Mouse (Mus musculus) left cerebral cortex, postnatal 25 days (tissue): ENCODE results near the gene Tmeff2. TPM values are rescaled to one million over a fixed set of nuclear protein-coding genes. Genes with fewer than 3 reads are reported as not detected.

Experiments
- DNase-seq, 2 experiments: peaks; one replicate each; pipeline ENCODE4 v3.0.0; 2022; ENCODE audit warnings: low spot score in 2 of 2, mixed read lengths in 1 of 2
- intact Hi-C: fragments of 180-260 bp; cut with DNase I; formaldehyde crosslinking; loops from one replicate; pipeline ENCODE4 v1.15.1; 2025
- total RNA-seq, 2 experiments: library from RNA; stranded (reverse); gene quantifications; 2 replicates each; pipeline ENCODE4 v1.2.3; 2021

The Tmeff2 gene
- total RNA-seq, 2 experiments from 2014 or later = 49.4 to 52.2 TPM

DNA sequence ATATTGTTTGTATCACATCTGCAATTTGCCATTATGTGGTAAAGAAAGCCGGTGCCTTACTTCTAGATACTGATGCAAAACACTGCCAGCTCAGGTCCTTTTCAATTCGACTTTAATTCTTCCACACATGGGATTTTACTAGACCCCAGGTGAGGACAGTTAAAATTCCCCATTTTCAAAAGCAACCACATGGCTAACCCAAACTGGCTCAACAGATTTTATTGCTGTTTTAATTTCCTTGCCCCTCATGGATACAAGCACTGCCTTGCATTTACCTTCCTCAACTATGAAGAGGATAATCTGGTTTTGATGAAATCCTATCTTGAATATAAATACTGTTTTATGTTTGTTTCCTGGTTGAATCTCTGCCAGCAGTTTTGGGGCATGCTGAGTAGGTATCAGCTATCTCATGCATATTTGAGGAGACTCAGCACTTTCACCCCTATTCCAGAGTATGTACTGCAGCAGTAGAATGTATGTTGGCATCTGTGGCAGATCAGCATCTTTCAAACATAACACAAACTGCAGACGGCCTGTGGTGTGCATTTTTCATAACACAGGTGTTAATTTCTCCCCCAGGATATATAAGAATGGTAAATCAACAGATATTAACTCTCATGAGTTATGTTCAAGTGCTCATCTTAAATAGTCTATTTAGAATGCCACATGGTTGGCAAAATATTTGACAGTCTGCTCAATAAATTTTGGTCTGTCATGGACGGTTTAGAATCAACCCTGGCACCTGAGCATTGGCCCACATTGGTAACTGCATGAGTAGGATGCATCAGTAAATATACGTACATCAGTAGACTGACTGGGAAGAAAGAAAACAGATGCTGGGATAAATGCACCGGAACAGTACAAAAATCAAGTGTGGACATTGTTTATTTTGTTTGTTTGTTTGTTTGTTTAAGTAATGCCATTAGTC lies 72.3 kb downstream of the Tmeff2 start:
- no peak for DNase-seq
- intact Hi-C loops = no loop called here

DNA sequence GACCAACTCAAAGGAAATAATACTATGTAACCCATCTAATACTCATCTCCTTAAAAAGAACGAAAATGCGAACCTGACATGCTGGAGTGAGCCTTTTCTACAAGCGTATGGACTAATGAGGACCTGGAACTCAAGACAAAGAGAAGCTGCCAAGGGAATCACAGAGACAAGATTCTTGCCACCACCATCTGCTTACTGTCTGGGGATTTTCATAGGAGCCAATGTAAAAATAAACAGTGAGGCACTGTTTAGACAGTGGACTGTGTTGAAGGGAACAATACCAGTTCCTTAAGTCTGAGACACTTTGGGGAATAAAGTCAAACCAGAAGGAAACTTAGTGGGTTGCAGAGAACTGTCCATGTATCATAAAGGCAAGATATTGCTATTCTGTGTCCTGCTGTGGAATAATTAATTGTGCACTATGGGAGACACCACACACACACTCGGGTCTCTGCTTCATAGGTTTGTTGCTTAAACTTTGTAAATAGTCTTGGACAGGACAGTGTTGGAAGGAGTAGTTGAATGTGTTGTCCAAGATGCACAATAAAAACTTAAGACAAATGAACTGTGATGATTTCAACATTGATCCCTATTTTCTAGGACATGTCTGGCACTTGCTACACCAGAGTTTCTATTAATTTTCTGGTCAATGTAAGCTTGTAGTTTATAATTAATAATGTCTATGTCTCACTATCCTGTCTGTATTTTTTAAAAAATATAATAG lies 79.1 kb downstream of the Tmeff2 start:
- DNase-seq = peak in 1 of 2 experiments; percentile 55
- intact Hi-C loops = loop anchor here (2.0 to 5.0 kb wide), 2 partner anchors 137 to 218 kb away; no protein-coding TSS in a partner anchor

DNA sequence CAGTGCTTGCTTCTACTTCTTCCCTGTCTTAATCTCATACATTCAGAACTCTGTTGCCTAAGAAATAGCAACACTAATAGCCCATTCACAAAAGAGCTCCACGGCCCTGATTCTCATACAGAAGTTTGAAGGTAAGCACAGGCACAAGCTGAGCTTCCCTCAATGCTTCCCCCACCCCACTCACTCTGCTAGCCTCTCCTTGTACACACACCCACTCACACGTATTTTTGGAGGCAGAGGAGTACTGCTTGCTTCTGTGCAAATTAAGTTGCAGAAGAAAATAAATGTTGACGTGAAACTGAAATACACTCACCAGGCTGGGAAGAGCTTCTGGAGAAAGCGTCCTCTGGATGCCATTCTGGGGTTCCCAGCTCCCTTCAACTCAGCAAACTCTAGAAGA lies 80.1 kb downstream of the Tmeff2 start:
- intact Hi-C loops = loop anchor here (2.0 to 5.0 kb wide), 2 partner anchors 136 to 217 kb away; no protein-coding TSS in a partner anchor

DNA sequence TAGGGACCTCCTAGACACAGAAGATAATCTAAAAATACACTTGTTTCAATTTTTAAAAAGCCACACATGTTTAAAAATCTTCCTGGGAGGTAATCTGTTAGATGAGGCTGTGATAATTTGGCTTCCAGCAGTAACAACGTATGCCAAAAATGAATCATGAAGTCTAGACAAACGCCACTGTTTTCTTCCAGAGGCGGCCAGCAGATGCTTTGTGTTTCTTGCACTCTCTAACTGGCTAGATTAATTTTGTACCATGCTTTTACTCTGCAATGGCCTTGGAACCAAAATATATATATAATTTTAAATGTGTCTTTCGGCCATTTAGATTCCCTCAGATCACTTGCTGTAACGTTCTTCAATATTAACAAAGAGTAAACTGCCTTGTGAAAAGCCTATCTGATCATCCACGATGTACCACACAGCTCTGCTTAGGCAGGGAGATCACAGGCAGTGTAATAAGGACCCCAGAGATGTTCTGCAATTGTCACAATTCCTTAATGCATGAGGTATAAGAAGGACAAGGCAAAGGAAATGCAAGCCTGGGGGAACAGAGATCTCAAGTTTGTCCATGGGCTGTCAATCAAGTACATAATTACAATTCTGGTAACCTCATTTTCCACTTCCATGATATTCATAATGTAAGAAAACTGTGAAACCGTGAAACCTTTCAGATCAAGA lies 80.8 kb downstream of the Tmeff2 start:
- intact Hi-C loops = loop anchor here (2.0 to 5.0 kb wide), 2 partner anchors 136 to 216 kb away; no protein-coding TSS in a partner anchor
- DNase-seq = peak in 1 of 2 experiments; percentile 55

More for the DNA sequence above, 80.1 kb downstream of the Tmeff2 start:
- peak; percentile 69 to 93 for DNase-seq

DNA sequence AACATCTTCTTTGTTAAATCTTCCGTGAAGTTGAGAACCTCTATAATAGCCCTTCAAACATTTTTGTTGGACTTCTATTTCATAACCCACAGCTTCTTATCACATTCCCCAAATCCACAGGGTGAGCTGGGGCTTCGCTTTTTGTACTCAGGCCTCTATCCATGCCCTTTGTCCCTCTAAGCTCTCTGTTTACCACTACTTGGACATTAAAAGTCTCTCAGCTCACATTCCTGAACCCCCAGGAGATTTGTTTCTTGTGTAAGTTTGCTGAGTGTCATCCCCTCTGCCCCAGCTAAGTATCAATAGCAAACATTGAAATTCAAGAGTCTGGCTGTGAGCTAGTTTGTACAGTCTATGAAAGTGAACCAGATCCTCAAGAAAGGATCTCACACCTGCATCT lies 90.2 kb downstream of the Tmeff2 start:
- no peak for DNase-seq
- intact Hi-C loops = no loop called here

DNA sequence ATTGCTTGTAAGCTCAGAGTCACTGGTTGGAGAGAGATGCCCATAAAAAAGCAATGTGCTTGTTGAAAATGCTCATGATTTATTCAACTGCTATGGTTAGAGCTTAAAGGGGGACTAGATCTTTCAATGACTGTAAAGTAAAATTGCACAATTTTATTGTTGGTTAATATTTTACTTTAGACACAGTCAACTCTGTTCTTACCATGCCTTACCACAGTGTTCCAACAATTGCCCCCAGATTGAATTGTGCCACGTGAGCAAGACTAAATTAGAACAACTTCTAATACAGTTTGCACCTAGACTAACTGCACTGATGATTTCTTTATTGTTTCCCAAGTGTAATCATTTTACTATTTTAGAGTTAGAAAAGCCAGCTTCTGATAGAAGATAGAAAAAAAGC lies 94.1 kb downstream of the Tmeff2 start:
- intact Hi-C loops = no loop called here
- no peak for DNase-seq

DNA sequence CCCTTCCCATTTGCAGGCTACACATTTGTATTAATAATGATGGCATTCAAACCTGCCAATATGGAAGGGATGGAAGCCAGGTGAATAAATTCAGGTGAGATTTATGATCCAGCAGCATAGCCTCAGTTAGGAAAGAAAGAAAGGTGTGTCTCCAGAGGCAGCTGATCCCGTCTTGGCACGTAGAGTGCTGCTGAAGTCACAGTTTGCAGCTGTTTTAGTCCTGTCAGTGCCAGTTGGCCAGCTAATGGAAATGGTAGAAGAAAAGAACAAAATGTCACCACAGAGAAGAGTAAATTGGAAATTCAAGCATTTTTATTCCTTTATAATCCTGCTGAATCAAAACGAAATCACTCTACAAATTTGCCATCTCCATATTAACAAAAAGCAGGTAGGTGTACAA lies 99.3 kb downstream of the Tmeff2 start:
- intact Hi-C loops = no loop called here
- no peak for DNase-seq

DNA sequence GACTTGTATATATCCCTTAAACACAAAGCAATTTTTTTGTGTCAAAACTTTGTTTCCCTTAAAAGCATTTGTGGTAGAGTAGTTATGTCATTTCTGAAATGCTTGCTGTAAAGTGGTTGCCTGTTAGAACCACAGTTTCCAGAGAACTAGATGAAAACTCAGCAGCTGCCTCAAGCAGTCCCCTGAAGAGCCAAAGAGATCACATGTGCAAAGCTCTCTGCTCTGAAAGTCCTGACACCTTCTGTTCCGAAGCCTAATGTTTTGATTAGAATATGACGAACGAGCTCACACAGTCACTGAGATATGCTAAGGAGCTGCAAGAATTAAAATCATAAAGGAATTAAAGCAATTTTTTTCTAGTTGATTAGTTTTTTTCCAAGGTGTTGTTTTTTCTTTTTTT lies 107.9 kb downstream of the Tmeff2 start:
- no peak for DNase-seq

DNA sequence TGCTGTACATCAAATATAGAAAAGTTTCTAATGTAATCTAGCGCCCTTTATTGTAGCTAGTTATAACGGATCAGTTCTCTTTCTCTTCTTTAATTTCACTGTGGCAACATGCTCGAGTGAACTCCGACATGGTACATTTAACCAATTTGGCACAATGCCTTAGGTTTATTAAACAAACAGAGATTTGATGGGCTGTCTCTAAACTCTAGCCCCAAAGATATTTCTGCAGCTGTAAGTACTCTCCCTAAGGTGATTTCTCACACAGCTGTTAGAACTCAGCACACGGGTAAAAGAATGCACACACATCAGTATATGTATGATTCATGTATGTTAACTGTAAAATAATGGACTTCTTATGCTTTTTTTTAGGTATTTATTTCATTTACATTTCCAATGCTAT lies 139.8 kb downstream of the Tmeff2 start:
- no peak for DNase-seq
- intact Hi-C loops = no loop called here

More for the DNA sequence above, 107.9 kb downstream of the Tmeff2 start:
- intact Hi-C loops = no loop called here

DNA sequence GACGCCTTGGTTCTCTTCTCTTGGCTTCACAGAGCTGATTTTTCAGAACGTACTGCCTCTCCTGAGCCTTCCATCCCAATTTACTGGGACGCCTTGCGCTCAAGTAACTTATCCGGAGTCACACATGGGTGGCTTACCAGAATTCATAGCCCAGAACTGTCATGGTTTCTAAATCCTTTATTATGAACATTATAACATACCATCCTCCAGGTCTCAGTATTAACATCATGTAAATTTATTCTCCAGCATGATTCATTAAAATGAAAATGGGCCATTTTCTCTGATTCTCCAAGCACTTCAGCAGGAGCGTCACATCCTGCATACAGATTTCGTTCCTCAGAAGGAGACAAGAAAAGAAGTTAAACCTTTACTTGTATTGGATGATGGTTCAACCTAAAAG lies 144.4 kb downstream of the Tmeff2 start:
- intact Hi-C loops = no loop called here
- peak in 1 of 2 experiments; percentile 62 for DNase-seq

DNA sequence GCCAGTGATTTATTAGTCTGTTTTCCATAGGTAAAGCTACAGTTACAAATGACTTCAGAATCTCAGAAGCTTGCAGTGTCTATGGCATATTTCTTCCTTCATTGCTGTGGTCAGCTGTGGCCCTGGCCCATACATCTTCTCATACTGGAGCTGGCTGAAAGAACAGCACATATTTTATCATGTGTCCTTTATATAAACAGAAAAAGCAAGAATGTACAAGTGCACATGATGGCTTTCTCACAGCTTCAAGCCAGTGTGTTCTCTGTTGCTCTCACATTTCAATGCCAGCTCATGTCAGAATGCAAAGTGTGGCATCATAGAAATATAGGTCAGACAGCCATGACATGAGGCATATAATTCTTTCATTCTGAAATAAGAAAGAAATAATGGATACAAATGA lies 164.1 kb downstream of the Tmeff2 start:
- no peak for DNase-seq
- intact Hi-C loops = no loop called here

DNA sequence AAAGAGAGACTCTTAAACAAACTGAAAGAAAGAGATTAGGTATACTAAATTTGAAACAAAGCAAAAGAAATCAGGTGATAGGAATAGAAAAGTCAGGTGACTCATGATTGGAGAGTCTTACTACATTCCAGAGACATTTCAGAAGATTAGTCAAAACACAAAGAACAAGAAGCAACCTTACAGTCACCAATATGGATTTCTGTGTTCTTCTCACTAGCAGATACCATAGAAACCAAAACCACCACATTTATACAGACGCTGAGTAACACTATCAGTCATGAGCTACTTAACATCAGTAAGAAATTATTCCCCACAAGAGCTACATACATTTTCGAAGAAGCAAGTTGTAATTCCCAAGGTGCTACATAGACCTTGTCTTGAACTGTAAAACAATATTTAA lies 165.2 kb downstream of the Tmeff2 start:
- intact Hi-C loops = no loop called here
- DNase-seq = no peak

DNA sequence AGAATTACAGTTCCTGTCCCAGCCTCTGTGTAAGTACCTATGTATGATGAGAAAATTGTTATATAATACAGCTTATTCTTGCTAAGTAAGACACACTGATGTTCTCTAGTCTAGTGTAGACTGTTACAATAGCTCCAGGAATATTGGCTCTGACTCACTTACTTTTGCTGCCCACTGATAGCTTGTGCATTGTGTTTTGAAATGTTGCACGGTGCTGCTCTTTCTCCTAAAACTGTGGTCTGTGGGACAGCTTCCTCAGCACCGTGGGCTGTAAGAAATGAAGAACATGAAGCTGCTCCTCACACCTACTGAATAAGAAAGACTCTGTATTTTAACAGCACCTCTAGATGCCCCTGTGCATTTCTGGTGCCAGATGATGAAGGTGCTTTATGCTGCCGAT lies 168.4 kb downstream of the Tmeff2 start:
- DNase-seq = peak in 1 of 2 experiments; percentile 66
- intact Hi-C loops = no loop called here

DNA sequence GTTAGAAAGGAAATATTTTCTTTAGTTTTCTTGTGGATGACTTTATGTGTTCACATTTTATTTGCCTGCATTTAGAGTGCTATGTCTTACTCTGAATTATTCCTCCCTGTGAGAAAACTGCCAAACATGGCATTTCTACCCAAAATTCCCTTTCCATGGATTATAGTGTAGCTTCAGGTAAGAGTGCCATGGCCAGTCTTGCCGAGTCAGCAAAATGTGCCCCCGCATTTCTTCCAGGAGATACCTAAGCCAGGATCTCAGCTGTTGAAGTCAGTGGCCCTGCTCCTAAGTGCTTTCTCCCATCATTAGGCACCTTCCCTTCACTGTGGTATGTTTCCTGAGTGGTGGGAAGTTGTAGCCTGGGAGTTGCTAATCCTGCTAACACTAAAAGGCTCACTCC lies 168.8 kb downstream of the Tmeff2 start:
- intact Hi-C loops = no loop called here

DNA sequence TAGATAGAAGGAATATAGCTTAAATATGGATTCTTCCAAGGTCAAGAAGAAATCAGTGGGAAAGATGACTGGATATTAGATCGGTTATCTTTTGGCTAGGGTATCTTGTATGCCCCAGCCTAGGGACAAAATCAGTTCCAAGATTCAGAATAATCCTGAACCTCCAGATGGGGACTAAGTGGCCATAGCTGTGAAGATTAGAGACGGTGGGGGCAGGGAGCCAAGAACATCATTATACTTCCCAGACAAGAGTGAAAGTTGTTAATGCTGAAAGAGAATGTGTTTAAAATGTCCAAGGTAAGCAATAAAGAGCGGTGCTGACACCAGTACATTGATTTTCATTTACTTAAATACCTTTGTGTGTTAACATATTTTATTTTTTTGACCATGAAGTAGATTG lies 173.6 kb downstream of the Tmeff2 start:
- no peak for DNase-seq
- intact Hi-C loops = no loop called here

More for the DNA sequence above, 168.8 kb downstream of the Tmeff2 start:
- no peak for DNase-seq

DNA sequence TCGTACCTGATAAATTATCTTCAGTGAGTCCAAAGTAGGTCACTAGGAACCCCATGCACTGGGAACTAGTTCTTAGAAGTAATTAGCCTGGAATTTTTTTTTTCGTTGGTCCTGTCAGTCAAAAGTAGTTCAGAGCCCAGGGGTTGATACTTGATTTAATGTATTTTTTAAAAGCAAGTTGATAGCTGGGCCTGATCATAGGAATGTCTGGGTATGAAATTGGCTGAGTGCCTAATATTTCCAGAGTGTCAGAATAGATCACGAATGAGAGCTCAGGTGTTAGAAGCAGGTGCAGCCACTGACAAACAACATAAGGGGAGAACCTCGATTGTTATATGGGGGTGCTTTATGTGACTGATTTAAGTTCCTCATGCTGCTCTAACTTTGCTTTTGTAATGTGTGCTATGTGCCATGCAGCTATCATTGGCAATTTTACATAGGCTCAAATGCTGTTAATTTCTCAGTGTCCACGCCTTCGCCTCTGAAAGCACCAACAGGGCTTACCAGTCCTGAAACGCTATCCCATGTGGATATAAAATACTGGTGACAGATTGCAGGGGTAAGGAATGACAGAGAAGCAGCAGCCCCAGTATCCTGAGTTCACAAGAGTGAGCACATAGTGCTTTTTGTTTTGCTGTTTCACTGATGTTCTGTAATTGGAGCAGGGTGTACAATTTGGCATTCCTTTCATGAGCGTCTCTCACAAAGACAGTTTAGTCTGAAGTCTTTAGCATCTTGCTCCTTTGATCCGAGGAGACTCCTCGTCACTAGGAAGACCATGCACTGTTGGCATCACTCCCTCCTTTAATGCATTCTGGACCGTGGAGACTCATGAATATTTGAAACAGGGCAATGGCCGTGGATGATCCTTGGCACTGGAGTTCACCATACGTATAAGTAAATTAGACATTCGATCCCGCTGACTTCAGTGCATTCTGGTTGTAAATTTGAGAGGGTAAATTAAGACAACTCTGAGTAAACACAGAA lies 175.6 kb downstream of the Tmeff2 start:
- DNase-seq = no peak
- intact Hi-C loops = no loop called here

DNA sequence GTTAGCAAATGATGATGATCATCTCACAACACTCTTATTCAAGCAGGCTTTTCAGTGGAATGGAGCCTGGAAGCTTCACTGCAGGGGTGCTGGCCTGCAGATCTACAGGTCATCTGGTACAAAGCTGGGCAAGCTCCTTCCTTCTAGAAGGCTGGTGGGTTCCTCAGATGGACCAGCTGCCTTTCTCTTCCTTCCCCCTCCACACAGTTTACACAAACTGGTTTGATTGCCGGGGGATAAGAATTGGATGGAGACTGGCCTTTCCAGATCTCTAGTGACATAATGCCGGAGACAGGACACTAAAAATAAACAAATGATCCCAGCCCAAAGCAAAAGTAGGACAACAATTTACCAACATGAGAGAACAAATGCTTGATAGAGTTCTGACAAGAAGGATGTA lies 188.5 kb downstream of the Tmeff2 start:
- DNase-seq = no peak
- intact Hi-C loops = no loop called here

DNA sequence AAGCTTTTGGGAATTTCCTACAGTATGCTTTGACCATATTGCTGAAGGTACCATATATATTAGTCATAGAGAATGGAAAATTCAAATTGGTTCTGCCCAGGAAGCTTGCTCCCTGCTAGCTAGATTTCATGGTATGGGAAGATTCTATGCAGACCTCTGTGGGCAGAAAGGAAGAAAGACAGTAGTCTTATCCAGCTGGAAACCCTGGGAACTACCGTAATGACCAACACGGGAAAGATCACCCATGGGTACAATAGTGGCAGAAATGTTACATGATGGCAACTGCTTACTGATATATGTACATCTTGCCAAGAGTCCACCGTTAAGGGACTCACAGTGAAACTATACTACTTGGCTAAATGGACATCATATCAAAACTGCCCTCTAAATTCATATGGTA lies 189.4 kb downstream of the Tmeff2 start:
- no peak for DNase-seq
- intact Hi-C loops = no loop called here

DNA sequence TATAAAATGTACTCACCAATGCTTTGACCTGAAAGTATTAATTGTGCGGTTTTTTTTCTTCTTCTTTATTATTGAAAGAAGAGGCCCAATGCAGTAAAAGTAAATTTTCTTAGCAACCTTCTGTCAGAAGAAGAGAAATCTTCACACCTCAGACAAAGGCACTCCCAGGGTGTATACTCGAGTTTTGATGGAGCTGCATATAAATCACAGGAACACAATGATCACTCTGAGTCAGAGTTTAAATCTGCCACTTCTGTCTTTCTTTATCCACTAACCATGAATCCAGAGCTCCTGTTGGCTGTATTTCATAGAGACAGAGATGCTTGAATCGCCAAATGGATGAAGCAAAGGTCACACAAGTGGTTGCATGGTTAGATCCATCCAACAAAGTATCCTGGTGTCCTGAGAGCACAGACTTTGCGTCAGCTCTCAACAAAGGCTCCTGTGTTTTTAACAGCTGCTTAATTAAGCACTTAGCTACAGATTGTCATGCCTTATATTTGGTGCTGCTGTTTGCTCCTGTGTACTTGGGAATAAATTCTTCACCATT lies 189.8 kb downstream of the Tmeff2 start:
- DNase-seq = no peak
- intact Hi-C loops = no loop called here
